Mouse (Mus musculus) ovary, postnatal 36 days (tissue): ENCODE results near the gene Kat2b.
"Not testable (repeated sequence)": the region's sequence is repeated elsewhere in the genome, so short reads cannot be mapped to it uniquely, and the experiment has no call there.

ENCODE experiments used
- DNase-seq: peaks from one replicate; pipeline ENCODE4 v3.0.0; 2022; ENCODE audit warnings: low spot score, mixed read lengths

The Kat2b gene

GRCm38 (mm10) chr17:53570361-53570875 is 3.8 kb downstream of the Kat2b start:
- no peak for DNase-seq

- DNase-seq = not testable (repeated sequence)
Observed at GRCm38 (mm10) chr17:53570932-53571331, 4.3 kb downstream of the Kat2b start.

- no peak for DNase-seq
Observed at GRCm38 (mm10) chr17:53573019-53573556, 6.4 kb downstream of the Kat2b start.

GRCm38 (mm10) chr17:53577151-53577550 is 10.5 kb downstream of the Kat2b start:
- no peak for DNase-seq

- no peak for DNase-seq
Observed at GRCm38 (mm10) chr17:53577754-53578153, 11.1 kb downstream of the Kat2b start.

- no peak for DNase-seq
Observed at GRCm38 (mm10) chr17:53578249-53578648, 11.6 kb downstream of the Kat2b start.

- DNase-seq = no peak
Observed at GRCm38 (mm10) chr17:53578776-53579175, 12.1 kb downstream of the Kat2b start.

GRCm38 (mm10) chr17:53579612-53580011 is 13.0 kb downstream of the Kat2b start:
- no peak for DNase-seq

- DNase-seq = no peak
Observed at GRCm38 (mm10) chr17:53580237-53580636, 13.6 kb downstream of the Kat2b start.

- no peak for DNase-seq
Observed at GRCm38 (mm10) chr17:53582026-53582585, 15.4 kb downstream of the Kat2b start.

GRCm38 (mm10) chr17:53582805-53583204 is 16.1 kb downstream of the Kat2b start:
- no peak for DNase-seq

- no peak for DNase-seq
Observed at GRCm38 (mm10) chr17:53583846-53584579, 17.4 kb downstream of the Kat2b start.

- DNase-seq = peak; percentile 85
Observed at GRCm38 (mm10) chr17:53587074-53587851, 20.6 kb downstream of the Kat2b start.

- DNase-seq = no peak
Observed at GRCm38 (mm10) chr17:53588097-53588855, 21.6 kb downstream of the Kat2b start.

GRCm38 (mm10) chr17:53590110-53590509 is 23.4 kb downstream of the Kat2b start:
- no peak for DNase-seq

GRCm38 (mm10) chr17:53591910-53592309 is 25.2 kb downstream of the Kat2b start:
- DNase-seq = no peak

- no peak for DNase-seq
Observed at GRCm38 (mm10) chr17:53594590-53594989, 27.9 kb downstream of the Kat2b start.

GRCm38 (mm10) chr17:53595527-53595926 is 28.9 kb downstream of the Kat2b start:
- no peak for DNase-seq

GRCm38 (mm10) chr17:53596314-53596882 is 29.7 kb downstream of the Kat2b start:
- peak; percentile 57 for DNase-seq

GRCm38 (mm10) chr17:53596941-53597790 is 30.5 kb downstream of the Kat2b start:
- no peak for DNase-seq
